Mouse (Mus musculus): ENCODE results near the gene Zfp146.

GRCm38 (mm10) chr7:30215875-30216274 is 46.3 kb upstream of the Zfp146 start:
- TF ChIP-seq HCFC1 (IDR thresholded peaks at IDR 0.05; ENCODE audit: borderline replicate concordance, insufficient read depth, low read length) (no peak), MAFK (IDR thresholded peaks at IDR 0.05; ENCODE audit: insufficient read depth, low read depth, low read length) (no peak)
